Mouse (Mus musculus): ENCODE measurements around the gene Lage3.
"Not testable (repeated sequence)": the region's sequence is repeated elsewhere in the genome, so short reads cannot be mapped to it uniquely, and the experiment has no call there.

Lage3 gene

DNA sequence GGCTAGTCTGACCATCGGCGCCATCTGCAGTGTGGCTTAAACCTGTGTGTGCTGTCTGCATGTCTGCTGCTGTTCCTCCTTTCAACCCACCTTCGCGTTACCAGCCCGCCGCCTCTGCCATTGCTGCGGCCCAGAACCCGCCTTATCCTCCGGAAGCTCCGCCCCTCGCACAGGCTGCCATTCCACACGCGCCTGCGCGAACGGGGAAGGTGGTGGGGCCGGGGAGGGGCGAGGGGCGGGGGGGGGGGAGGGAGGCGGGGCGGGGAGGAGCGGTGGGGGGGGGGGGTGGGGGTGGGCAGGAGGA is at the start of gene Lage3:
Lage3 (minus strand) TSS at position 152 of the 304 bp plus-strand sequence.
- peak; percentile 69 to 82 for DNase-seq (ENCODE audit: low spot score in 2 of 2)

DNA sequence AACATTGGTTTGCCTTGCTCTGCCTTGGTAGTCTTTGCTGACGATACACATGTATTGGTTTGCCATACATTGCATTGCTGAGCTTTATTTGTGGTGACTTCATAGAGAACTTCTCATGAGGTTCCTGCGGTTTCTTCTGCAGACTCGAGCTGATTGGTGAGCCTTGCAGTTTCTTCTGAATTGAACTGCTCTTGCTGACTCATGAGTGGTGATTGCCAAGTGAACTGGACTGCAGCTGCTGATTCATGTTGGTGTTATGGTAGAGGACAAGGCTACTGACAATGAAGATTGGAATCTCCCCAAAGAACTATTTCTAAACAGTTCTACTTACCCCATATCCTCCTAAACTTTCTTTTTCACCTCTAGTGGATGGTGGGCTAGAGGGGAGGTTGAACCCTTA is 46.7 kb upstream of the Lage3 start:
- no peak for DNase-seq (ENCODE audit: low spot score in 2 of 2)

DNA sequence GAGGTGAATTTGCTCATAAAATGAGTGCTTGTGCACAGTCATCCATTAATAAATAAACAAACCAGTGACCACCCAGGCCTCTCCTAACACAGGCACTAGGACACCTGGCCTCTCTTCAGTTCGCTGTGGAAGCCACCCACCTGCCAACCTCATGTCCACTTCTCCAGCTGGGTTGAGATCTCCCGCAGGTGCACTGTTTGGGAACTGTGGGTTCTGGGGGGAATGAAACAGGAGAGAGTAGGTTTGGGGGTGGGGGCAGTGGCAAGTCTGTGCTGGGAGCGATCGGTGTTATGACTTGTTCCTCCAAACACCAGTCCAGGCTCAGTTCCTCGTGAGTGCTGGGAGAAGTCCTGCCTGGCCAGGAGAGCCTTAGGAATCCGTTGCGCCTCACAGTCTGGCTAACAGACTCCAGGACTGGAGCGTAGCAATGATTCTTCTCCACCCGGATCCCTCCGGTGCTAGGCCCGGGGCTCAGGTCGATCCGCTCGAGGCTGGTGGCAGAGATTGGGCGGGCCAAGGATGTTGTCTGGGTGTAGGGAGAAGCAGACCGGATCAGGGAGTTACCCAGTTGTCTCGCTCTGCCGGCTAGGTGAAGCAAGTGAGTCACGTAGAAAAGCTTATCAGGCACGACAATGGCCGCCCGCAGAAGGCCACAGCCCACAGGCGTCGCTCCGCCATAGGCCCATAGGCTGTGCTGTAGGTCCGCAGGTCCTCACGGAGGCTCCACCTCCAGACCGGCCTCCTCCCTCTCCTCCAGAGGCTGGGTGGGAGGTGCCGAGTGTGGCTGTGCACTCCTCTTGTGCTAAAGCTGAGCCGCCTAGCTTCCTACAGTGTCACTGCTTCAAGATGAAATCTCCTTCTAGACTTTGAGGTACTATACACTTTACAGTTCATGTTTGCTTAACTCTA is 39.4 kb upstream of the Lage3 start, which contains the start of the genes Fam3a and Ikbkg:
Fam3a (minus strand) TSS at position 738 of the 909 bp plus-strand sequence.
Ikbkg (plus strand) TSS at position 756 of the 909 bp plus-strand sequence.
- peak; percentile 82 to 91 for DNase-seq (ENCODE audit: low spot score in 2 of 2)

DNA sequence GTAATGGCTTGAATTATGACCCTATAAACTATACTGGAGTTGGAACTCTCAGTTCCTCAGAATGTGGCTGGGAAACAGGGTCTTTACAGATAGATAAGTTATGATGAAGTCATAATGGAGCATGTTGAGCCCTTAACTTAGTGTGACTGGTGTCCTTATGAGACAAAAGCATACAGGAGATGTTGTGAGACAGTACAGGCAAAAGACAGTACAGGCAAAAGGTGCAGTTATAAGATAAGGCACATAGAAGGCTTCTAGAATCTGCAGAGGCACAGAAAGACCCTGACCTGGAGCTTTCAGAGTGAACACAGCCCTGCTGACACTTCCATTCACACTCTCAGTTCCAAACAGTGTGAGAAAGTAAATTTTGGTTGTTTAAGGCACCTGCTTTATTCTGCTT is 34.7 kb upstream of the Lage3 start:
- DNase-seq (ENCODE audit: low spot score in 2 of 2) = no peak

DNA sequence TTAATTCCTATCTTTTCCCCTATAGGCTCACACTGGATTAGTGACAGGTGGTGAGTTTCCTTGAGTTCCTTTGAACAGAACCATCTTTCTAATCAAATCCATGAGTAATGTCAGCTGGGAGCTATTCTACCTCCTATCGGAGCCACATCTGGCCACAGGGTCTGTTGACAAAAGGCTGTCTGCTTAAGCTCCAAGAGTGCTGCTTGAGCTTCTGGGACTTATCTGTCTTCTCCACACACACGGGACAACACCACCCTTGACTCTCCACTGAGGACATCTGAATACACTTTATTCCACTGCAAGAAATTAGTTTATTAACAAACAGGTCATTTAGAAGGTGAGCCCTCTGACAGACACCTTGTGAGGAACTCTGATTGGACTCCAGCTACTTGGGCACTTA is 31.0 kb upstream of the Lage3 start:
- no peak for DNase-seq (ENCODE audit: low spot score in 2 of 2)

DNA sequence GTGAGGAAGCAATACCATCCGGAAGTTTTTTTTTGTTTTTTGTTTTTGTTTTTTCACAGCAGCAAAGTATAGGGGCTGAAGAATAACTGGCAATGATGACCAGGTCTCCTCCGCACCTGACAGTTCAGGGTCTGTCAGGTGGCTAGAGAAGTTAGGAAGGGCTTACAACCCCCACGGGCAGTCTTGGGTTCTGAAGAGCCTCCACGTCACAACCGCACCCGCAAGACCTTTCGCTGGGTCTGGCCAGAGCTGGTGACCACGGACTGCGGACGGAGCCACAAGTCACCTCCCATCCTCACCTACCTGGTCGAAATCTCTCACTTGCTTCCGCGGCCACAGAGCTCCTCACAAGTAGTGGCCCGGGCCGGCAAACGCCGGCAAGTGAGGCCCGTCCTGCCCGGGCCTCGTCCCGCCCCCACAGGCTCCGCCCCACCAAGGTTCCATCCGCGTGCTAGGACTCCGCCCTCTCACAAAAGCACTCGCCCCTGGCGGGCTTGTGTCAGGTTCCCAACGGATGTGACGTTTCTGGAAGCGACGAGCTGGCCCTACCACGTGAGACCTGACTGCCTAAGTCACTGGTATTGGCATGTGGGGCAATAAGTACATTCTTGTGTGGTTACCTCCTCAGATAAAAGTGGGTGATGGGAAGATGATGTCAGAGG is 19.6 kb upstream of the Lage3 start, which contains the start of the genes Ubl4a and Slc10a3:
Ubl4a (minus strand) TSS at position 331 of the 662 bp plus-strand sequence.
Slc10a3 (minus strand) TSS at position 462 of the 662 bp plus-strand sequence.
- peak; percentile 86 to 90 for DNase-seq (ENCODE audit: low spot score in 2 of 2)

DNA sequence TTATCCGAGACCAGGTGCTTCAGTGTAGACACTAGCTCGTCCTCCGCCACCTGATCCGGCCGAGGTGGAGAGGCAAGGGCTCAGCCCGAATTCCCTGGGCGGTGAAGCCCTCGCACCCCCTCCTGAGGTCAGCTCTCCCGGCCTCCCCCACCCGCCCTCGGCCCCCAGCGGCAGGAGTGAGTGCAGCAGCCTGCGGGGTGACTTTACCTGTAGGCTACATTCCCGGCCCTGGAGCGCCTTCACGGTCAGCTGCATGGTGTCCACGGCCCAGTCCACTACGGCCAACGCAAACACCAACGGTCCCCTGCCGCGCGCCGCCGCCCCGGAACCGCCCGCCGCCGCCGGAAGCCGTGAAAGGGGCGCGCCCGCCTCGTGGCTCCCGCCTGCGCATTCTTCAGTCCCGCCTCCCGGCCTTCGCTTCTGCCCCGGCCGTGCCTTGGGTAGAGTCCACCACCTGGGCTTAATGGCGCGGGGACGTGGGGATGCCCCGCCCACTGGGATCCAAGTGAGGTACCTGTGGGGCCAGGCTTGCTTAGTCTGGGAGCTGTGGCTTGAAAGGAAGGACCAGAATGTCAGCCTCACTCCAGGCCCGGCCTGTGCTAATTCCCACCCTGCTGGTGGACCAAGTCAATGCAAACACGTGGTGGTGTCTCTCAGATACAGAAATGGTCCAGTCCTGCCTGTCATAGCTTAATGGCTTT is 14.9 kb upstream of the Lage3 start:
- DNase-seq (ENCODE audit: low spot score in 2 of 2) = peak; percentile 49 to 60

DNA sequence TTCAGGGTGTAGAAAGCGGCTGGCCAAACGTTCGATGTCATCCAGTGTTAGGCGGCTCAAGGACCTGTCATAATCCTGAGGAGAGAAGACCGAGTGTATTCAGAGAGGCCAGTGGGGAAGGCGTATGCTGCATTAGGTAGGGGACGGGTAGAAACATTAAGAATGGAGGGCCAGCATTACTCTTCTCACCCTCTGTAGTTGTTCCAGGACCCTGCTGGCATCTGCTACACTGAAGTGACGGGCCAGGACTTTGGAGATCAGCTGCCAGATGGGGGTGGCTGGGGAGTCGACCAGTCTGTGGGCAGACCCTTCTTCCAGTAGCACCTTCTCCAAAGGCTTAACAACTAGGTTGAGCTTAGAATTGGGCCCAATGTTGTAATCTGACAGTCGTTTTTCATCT is 14.1 kb upstream of the Lage3 start:
- no peak for DNase-seq (ENCODE audit: low spot score in 2 of 2)

DNA sequence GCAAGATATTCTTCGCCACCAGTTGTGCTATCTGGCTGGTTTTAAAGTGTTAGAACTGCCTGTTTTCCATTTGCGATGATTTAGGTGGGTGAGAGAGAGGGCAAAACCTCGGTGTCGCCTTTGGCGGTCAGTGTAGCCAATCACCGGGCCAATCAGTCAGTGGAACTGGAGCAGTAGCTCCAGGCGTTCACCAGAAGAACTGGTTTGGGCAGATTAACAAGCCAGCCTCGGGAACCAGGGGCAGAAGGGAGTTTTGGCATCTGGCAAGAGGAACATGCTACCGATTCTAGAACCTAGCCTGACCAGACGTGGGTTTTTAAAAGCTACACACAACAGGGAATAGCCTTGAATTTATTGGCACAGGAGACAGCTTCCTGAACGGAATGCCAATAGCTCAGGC is 5.8 kb upstream of the Lage3 start:
- DNase-seq (ENCODE audit: low spot score in 2 of 2) = no peak

DNA sequence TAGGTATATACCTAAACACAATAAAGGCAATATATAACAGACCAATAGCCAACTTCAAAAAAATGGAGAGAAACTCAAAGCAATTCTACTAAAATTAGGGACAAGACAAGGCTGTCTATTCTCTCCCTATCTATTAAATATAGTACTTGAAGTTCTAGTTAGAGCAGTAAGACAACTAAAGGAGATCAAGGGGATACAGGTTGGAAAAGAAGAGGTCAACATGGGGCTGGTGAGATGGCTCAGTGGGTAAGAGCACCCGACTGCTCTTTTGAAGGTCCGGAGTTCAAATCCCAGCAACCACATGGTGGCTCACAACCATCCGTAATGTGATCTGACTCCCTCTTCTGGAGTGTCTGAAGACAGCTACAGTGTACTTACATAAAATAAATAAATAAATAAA is 3.7 kb upstream of the Lage3 start:
- DNase-seq (ENCODE audit: low spot score in 2 of 2) = not testable (repeated sequence)

DNA sequence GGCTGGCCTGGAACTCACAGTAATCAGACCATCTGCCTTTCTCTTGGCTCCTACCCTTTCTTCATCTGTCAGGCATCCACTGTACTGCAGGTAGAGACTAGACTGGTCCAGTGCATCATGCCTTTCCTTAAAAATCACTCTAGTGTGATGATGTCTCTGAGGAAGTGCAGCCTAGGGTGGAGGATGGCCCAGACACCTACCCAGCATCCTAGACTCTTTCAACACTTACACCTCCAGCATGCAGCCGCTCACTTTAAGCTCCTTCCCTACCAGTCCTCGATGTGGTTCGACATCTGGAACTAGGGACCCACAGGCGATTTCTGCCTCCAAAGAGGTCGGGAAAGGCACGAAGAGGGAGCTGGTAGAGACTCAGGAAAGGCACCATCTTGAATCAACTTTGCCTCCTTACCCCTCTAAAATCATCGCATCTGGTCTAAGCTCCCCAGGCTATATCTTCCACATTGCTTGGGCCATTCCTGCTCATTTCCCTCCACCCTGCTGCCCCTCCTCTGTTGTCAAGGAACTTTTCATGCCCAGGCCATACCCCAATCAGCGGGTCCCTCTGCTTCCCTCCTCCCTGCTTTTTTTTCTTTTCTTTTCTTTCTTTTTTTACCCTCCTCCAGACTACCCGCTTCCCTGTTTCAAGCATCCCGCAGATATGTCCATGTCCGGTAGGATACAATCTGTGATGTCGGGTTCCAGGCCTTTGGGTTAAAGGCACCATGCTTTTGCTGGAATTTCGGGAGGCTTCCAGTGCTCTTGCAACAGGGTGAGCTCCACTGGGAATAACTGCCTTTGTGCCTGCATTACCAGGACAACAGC is 562 bp downstream of the Lage3 start:
- DNase-seq (ENCODE audit: low spot score in 2 of 2) = no peak

DNA sequence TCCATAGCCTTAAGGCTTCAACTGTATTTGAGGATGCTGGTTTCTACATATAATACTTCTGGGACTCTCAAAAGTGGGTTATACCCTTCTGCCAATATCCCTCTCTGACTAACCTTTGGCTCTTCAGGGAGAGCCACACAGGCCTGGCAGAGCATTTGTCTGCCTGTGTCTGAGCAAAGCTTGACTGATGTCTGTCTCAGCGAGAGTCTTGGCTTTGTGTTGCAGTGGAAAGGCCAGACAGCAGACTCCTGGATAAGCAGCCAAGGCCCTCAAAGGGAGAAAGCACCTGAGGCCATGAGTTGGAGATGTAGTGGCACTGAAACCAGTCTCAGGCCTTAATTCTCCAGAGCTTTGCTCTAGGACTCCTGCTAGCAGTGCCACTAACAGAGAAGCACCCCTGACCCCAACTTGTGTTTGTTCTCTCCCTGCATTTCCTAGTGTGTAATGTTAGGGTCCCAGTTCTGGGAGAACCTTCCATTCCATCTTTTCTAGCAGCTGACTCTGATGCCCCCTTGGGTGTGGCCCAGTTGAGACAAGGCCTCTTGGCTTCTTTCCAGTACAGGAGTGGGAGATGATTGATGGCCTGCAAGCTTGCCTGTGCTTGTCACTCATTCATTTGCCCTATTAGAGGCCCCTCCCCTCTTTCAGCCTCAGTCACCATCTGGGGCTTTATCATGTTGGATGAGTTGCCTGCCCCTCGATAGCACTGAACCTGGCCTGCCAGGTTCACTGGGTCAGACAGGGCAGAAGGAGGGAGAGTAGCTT is 23.1 kb downstream of the Lage3 start:
- no peak for DNase-seq (ENCODE audit: low spot score in 2 of 2)

DNA sequence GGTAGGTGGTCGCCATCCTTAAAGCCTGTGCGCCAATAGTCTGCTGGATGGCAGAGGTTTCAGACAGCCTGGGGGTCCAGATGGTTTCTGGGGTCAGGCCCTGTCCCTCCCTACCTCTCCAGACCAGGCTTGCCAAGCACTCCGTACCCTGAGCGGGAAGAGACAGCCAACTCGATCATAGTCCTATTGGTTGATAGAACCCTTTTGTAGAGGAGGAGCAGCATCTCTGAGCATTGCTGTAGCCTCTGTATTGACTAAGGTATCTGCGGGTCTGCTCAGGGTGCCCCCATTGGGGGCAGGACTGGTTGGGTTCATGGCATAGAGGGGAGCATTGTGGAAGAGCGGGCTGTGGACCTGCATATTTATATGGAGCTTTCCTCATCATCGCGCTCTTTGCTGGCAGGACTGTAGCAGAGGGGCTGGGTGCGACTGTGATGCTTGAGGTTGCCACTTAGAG is 24.2 kb downstream of the Lage3 start:
- no peak for DNase-seq (ENCODE audit: low spot score in 2 of 2)

DNA sequence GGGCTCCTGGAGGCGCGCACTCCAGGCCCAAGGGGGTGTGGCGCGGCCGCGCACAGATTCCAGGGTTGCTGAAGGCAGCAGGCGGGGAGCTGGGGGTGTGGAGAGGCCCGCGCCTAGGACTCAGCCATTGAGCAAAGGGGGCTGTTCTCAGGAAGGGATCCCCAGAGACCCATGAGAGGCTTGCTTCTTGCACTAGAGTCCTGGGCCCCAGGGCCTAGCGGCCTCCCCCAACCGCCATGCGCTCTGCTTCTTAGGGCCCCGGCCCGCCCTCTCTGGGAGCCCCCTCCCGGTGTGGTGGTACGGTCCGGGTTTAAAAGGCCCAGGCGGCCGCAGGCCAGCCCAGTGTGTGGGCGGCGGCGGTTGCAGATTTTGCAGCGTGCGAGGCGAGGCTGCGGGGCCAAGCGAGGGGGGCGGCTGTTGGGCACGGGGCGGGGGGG is 24.7 kb downstream of the Lage3 start, which contains the start of gene Plxna3:
Plxna3 (plus strand) TSS at position 342 of the 437 bp plus-strand sequence.
- peak; percentile 55 to 64 for DNase-seq (ENCODE audit: low spot score in 2 of 2)

DNA sequence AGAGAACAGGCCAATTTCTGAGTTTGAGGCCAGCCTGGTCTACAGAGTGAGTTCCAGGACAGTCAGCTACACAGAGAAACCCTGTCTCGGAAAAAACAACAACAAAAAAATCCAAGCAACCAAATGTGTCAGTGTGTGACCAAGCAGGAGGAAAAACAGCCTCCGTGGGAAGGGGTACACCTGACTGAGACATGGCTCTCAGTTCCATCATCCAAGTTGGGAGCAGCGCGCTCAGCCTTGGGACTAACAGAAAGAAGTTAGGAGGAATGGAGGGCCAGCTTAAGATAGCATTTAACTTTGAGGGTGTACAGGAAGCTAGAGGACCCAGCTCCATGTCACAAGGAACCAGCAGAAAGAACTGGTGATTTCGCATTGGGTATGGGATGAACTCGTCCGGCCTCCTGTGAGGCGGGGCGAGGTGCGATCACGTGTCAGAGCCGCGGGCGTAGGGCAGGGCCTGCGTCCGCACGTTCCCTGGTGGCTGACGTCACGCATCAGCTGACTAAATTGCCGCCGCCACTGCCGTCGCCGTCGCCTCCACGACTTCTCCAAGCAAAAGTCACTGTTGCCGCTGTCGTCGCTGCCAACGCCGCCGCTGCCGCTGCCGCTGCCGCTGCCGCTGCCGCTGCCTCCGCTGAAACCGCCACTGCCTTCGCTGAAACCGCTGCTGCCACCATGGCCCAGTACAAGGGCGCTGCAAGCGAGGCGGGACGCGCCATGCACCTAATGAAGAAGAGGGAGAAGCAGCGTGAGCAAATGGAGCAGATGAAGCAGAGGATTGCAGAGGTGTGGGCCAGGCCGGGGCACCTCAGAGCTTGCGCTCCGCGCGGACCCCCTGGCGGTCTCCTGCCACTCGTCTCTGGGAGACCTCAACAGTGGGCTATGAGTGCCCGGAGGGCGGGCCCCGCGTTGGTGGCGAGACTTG is 40.6 kb downstream of the Lage3 start, which contains the start of gene Fam50a:
Fam50a (plus strand) TSS at position 494 of the 925 bp plus-strand sequence.
- peak; percentile 76 to 89 for DNase-seq (ENCODE audit: low spot score in 2 of 2)

DNA sequence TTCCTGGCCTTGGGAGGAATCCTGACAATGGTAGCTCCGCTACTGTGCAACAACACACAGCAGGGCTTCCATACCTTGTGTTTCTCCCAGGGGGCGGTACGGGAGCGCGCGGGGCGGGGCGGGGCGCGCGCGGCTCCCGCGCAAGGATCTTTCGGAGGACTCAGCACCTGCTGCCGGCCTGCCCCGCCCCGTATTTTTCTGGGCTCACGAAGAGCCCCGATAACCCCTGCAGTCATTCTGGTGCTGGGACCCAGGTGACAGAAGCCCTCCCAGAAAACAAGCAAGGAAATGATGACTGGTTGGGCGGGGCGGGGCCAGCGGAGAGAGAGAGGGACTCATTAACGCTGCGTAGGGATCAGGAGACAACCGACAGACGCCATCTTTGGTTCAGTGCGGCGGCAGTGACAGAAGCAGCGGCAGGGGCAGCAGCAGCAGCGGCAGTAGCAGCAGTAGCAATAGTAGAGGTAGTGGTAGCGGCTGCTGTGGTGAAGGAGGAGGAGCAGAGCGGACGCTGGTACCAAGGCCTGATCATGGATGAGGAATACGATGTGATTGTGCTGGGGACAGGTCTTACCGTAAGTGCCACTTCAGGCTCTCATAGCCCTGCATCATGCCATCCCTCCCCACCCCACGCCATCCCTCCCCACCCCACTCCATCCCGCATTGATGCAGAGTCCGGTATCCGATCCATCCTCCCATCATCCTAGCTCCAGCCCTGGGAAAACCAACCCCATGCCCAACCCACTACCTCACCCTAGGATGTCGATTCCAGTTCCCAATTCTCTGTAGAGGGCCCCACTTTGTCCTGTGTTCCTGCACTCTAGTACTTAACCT is 48.3 kb downstream of the Lage3 start, which contains the start of gene Gdi1:
Gdi1 (plus strand) TSS at position 132 of the 834 bp plus-strand sequence.
- peak; percentile 74 to 80 for DNase-seq (ENCODE audit: low spot score in 2 of 2)
